Mouse (Mus musculus) kidney, adult 8-10 months (tissue): ENCODE measurements at regions not wholly inside any gene's neighbourhood (a gene's known extent, or its start where the extent isn't known, plus 50 kb on each side); places are given as distances from the start of the nearest gene placed in this dataset.

ENCODE experiments used
- DNase-seq, 2 experiments: peaks; one replicate each; pipeline ENCODE4 v3.0.0; 2022

GRCm38 (mm10) chr15:21836110-21836509, 712.7 kb upstream of the Cdh18 start:
- no peak for DNase-seq

GRCm38 (mm10) chr15:21858540-21858939, 690.3 kb upstream of the Cdh18 start:
- no peak for DNase-seq

GRCm38 (mm10) chr15:21885181-21885580, 663.6 kb upstream of the Cdh18 start:
- DNase-seq: peak in 1 of 2 experiments; percentile 41
